Mouse (Mus musculus) small intestine, adult 2 months (tissue): Measurements from ENCODE around the gene Bcl9. TPM values are rescaled to one million over a fixed set of nuclear protein-coding genes. Genes with fewer than 3 reads are reported as not detected.

Source experiments
- H3K27ac ChIP-seq: fragments of 200-500 bp; 2 replicates; pipeline ENCODE4 v1.5.1; 2012; ENCODE audit warnings: low read depth, low read length, control low read depth, inconsistent platforms; ENCODE audit not compliant: insufficient read depth
- H3K27me3 ChIP-seq: fragments of 200-500 bp; 2 replicates; pipeline ENCODE4 v1.6.1; 2012; ENCODE audit warnings: mild to moderate bottlenecking, moderate library complexity, low read length, inconsistent platforms; ENCODE audit not compliant: control insufficient read depth, insufficient read depth
- H3K36me3 ChIP-seq: fragments of 200-500 bp; 2 replicates; pipeline ENCODE4 v1.6.1; 2012; ENCODE audit warnings: mild to moderate bottlenecking, low read length, control low read depth, inconsistent platforms; ENCODE audit not compliant: control insufficient read depth, insufficient read depth
- H3K4me1 ChIP-seq: fragments of 200-500 bp; 2 replicates; pipeline ENCODE4 v1.6.1; 2012; ENCODE audit warnings: low read length, inconsistent platforms, mixed read lengths; ENCODE audit not compliant: control insufficient read depth, insufficient read depth, insufficient read length
- H3K4me3 ChIP-seq: fragments of 200-500 bp; 2 replicates; pipeline ENCODE4 v1.5.1; 2012; ENCODE audit warnings: low read depth, mild to moderate bottlenecking, control low read depth, inconsistent platforms, low read length, moderate library complexity
- CTCF ChIP-seq: fragments of 200-500 bp; IDR thresholded peaks from 2 replicates; pipeline ENCODE4 v1.5.1; 2012; ENCODE audit warnings: low read depth, mild to moderate bottlenecking, control low read depth, inconsistent platforms, low read length, moderate library complexity, mixed read lengths; ENCODE audit not compliant: insufficient replicate concordance, insufficient read length; ENCODE audit errors: extremely low read depth
- POLR2A ChIP-seq: fragments of 200-500 bp; IDR thresholded peaks from 2 replicates; pipeline ENCODE4 v1.6.1; 2012; ENCODE audit warnings: low read depth, mild to moderate bottlenecking, control low read depth, inconsistent platforms, low read length, moderate library complexity
- WGBS: fragments of 180-500 bp; shearing (Covaris S2); methylation state at CpG from one replicate; pipeline ENCODE4 v1.1.7; 2018; 5-methylcytosine and 5-hydroxymethylcytosine counted together
- polyA plus RNA-seq: library from polyadenylated mRNA; depleted of rRNA; stranded (reverse); fragments of >200 nt; gene quantifications from 2 replicates; pipeline ENCODE4 v1.2.3, GENCODE M21; 2012; rRNA removed

The Bcl9 gene
- polyA plus RNA-seq, 1 experiment, result 16.5 TPM

GRCm38 (mm10) chr3:97159986-97160385 lies 137.7 kb downstream of the Bcl9 start:
- Histone ChIP-seq H3K4me1 (peaks cover 11% of the 10 kb centered on the region; the same call in 1 of the 2 replicates), H3K27ac (no peak overlapping the region), H3K4me3 (no peak overlapping the region), H3K36me3 (peaks cover 8% of the 10 kb centered on the region), H3K27me3 (no peaks in the 10 kb centered on the region)
- WGBS, result 37% methylated on average over 2 of the region's 2 CpGs
- no peak for TF ChIP-seq CTCF
- TF ChIP-seq POLR2A, result no peak

- Histone ChIP-seq H3K27ac (peak overlapping the region; percentile 86), H3K4me3 (peak overlapping the region; percentile 89), H3K36me3 (peaks cover 8% of the 10 kb centered on the region), H3K27me3 (no peaks in the 10 kb centered on the region), H3K4me1 (peaks cover 11% of the 10 kb centered on the region; the same call in 1 of the 2 replicates)
- WGBS, result 8% methylated on average over 6 of the region's 6 CpGs
- TF ChIP-seq POLR2A, result no peak
- no peak for TF ChIP-seq CTCF
Observed at GRCm38 (mm10) chr3:97159509-97159850, 138.2 kb downstream of the Bcl9 start.

GRCm38 (mm10) chr3:97158611-97159508 lies 138.9 kb downstream of the Bcl9 start, which contains the start of gene Acp6:
Acp6 (plus strand) TSS chr3:97158777.
- Histone ChIP-seq H3K27ac (peak within 1 kb of the TSS; percentile 86), H3K36me3 (peaks cover 6% of the 10 kb centered on the region), H3K4me1 (peaks cover 11% of the 10 kb centered on the region; the same call in 1 of the 2 replicates), H3K27me3 (no peaks in the 10 kb centered on the region), H3K4me3 (peak within 1 kb of the TSS; percentile 89)
- under 1% methylated on average over 54 of the region's 54 CpGs for WGBS
- TF ChIP-seq POLR2A, result peak; percentile 43; the same call in 1 of the 2 replicates
- TF ChIP-seq CTCF, result no peak

- 4% methylated on average over 17 of the region's 17 CpGs for WGBS
- H3K4me3 ChIP-seq, result peak overlapping the region; percentile 89
- peaks cover 11% of the 10 kb centered on the region; the same call in 1 of the 2 replicates for H3K4me1 ChIP-seq
- H3K27ac ChIP-seq, result peak overlapping the region; percentile 67
- H3K27me3 ChIP-seq, result no peaks in the 10 kb centered on the region
- H3K36me3 ChIP-seq, result no peaks in the 10 kb centered on the region
- TF ChIP-seq CTCF, result no peak
- no peak for TF ChIP-seq POLR2A
Observed at GRCm38 (mm10) chr3:97157958-97158599, 139.6 kb downstream of the Bcl9 start.

- Histone ChIP-seq H3K4me3 (no peak overlapping the region), H3K27ac (peak overlapping the region; percentile 80), H3K4me1 (peaks cover 11% of the 10 kb centered on the region; the same call in 1 of the 2 replicates), H3K36me3 (no peaks in the 10 kb centered on the region), H3K27me3 (no peaks in the 10 kb centered on the region)
- WGBS, result 90% methylated on average over 1 of the region's 1 CpGs
- TF ChIP-seq CTCF, result no peak
- no peak for TF ChIP-seq POLR2A
Observed at GRCm38 (mm10) chr3:97157308-97157707, 140.4 kb downstream of the Bcl9 start.

- H3K27me3 ChIP-seq, result no peaks in the 10 kb centered on the region
- H3K4me3 ChIP-seq, result no peak overlapping the region
- peak overlapping the region; percentile 80 for H3K27ac ChIP-seq
- H3K4me1 ChIP-seq, result peaks cover 11% of the 10 kb centered on the region; the same call in 1 of the 2 replicates
- no peak for TF ChIP-seq POLR2A
- no peak for TF ChIP-seq CTCF
- H3K36me3 ChIP-seq, result no peaks in the 10 kb centered on the region
- WGBS, result 59% methylated on average over 6 of the region's 6 CpGs
Observed at GRCm38 (mm10) chr3:97156431-97156830, 141.3 kb downstream of the Bcl9 start.

Other genes with a start within 250 kb of the Bcl9 start
- 22.2 and 48.4 TPM in 2 replicates for gene Acp6, start 139.1 kb downstream of the Bcl9 start, polyA plus RNA-seq
- not detected in 2 replicates for gene Olfr1402, start 124.1 kb upstream of the Bcl9 start, polyA plus RNA-seq